Comparison of ENCODE assay signal across 12 mouse cellular contexts in the genomic region with DNA sequence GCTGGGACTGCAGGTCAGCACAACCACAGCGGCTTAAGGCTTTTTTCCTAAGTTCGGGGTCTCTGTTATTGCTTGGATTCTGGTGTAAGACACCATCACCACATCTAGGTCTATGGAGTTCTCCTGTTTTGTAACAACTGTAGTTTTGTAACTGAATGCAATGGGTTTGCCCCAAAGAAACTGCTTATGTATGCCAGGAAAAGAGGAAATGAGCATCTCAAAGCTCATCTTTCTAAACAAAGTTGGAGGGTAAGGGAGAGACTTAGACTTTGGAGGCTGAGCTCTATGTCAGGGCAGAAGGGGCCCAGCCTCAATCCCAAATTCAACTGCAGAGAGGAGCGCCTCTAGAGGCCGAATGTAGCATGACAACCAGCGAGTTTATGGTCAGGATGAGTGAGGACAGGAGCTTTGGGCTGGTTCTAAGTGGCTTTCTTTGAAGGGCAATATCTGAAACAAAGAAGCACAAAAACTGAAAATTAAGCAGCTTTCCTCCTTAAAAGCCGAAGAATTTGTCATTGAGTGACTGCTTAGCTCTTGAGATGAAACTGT. TPM values are rescaled to one million over a fixed set of nuclear protein-coding genes. Genes with fewer than 3 reads are reported as not detected.
DNase-seq lines count a peak whose midpoint lies in the region; ATAC-seq and TF ChIP-seq lines count a peak whose summit lies in the region.
"Not testable (repeated sequence)": the region's sequence is repeated elsewhere in the genome, so short reads cannot be mapped to it uniquely, and the experiment has no call there.
"Had no signal": no experiment of that assay in that cellular context is flagged by ENCODE, and none has a peak within 500 bp of the region (broad histone marks: within the 10 kb centered on the region; RNA-seq: fewer than 3 reads in every experiment).

No protein-coding gene starts in this region.

- TF ChIP-seq POLR2A in cortical plate, adult 2 months (IDR thresholded peaks at IDR 0.05; ENCODE audit: extremely low read depth, insufficient read depth, low read length); heart, adult 2 months (IDR thresholded peaks at IDR 0.05; ENCODE audit: insufficient read depth, low read depth, low read length); testis, adult 2 months (IDR thresholded peaks at IDR 0.05; ENCODE audit: control insufficient read depth, low read depth, low read length): not testable (repeated sequence)

- H3K27ac ChIP-seq in cortical plate, adult 2 months (ENCODE audit: insufficient read depth, low read length); heart, adult 2 months; lung, embryonic 14.5 days (ENCODE audit: low read depth); testis, adult 2 months (ENCODE audit: control insufficient read depth, insufficient read depth, low read depth, low read length): not testable (repeated sequence)

- TF ChIP-seq EP300 in heart, adult 2 months (IDR thresholded peaks at IDR 0.05; ENCODE audit: insufficient read depth, low read depth, low read length) = not testable (repeated sequence)

- not testable (repeated sequence) for ATAC-seq in lung, embryonic 14.5 days (ENCODE audit: insufficient read depth)

- H3K79me2 ChIP-seq in heart, adult 2 months (replicated peaks; ENCODE audit: control insufficient read depth, insufficient read depth, low read length) = not testable (repeated sequence)

- not testable (repeated sequence) for H3K9me3 ChIP-seq in lung, embryonic 14.5 days (ENCODE audit: low read depth, low read length)

- not testable (repeated sequence) for H3K9ac ChIP-seq in heart, adult 2 months (ENCODE audit: low read depth, low read length); lung, embryonic 14.5 days

- 0 out of 2 replicates have a peak, but pooled peaks have one; percentile 17 for TF ChIP-seq CTCF in cortical plate, adult 2 months (IDR thresholded peaks at IDR 0.05; ENCODE audit: extremely low read depth, insufficient read depth, low read length)
- TF ChIP-seq CTCF in heart, adult 2 months (IDR thresholded peaks at IDR 0.05) = peak; percentile 63
- peak; percentile 65 for TF ChIP-seq CTCF in lung, embryonic 14.5 days (IDR thresholded peaks at IDR 0.05; ENCODE audit: low read depth)
- TF ChIP-seq CTCF in testis, adult 2 months (IDR thresholded peaks at IDR 0.05; ENCODE audit: control insufficient read depth, insufficient read depth, insufficient replicate concordance, low read depth, low read length) = peak; percentile 53; the same call in 1 of the 2 replicates

- not testable (repeated sequence) for H3K4me2 ChIP-seq in lung, embryonic 14.5 days

- DNase-seq in CD4-positive helper T cell, adult 2 months (ENCODE audit: low read depth, low spot score) = peak; percentile 55
- peak; percentile 9 to 57 for DNase-seq in adrenal gland, adult (ENCODE audit: inconsistent age in 2 of 2, low spot score in 1 of 2)
- DNase-seq in heart, adult 2 months = peak in 1 of 2 experiments; percentile 20
- peak; percentile 20 for DNase-seq in kidney, postnatal 14 days
- peak; percentile 46 for DNase-seq in lung, embryonic 14.5 days
- peak; percentile 34 for DNase-seq in neural tube, embryonic 10.5 days (ENCODE audit: extremely low spot score, low spot score)

- H3K27me3 ChIP-seq in heart, adult 2 months (ENCODE audit: control insufficient read depth, insufficient read depth, low read length); lung, embryonic 14.5 days (ENCODE audit: insufficient read depth, low read length); testis, adult 2 months (ENCODE audit: control insufficient read depth, insufficient read depth, low read length): not testable (repeated sequence)

- H3K4me3 ChIP-seq in cortical plate, adult 2 months (ENCODE audit: insufficient read depth, low read length); heart, adult 2 months; lung, embryonic 14.5 days (ENCODE audit: low read depth, low read length); testis, adult 2 months (ENCODE audit: control insufficient read depth, low read depth, low read length): not testable (repeated sequence)

- intact Hi-C loops in heart, adult 2 months (cut with DNase I) = not testable (repeated sequence)

- H3K4me1 ChIP-seq in cortical plate, adult 2 months (ENCODE audit: control insufficient read depth, insufficient read depth, low read length); heart, adult 2 months (ENCODE audit: control insufficient read depth, insufficient read depth, low read length); lung, embryonic 14.5 days (ENCODE audit: insufficient read depth); testis, adult 2 months (ENCODE audit: control insufficient read depth, insufficient read depth, low read length): not testable (repeated sequence)

- WGBS in heart, adult 2 months = 42% methylated on average over 6 of the region's 6 CpGs
- WGBS in lung, embryonic 14.5 days = 43% methylated on average over 6 of the region's 6 CpGs

- not testable (repeated sequence) for H3K36me3 ChIP-seq in heart, adult 2 months (ENCODE audit: control insufficient read depth, insufficient read depth, low read length); lung, embryonic 14.5 days (ENCODE audit: insufficient read depth); testis, adult 2 months (ENCODE audit: control insufficient read depth, insufficient read depth, low read length)

RNA-seq across cellular contexts. Expression of gene Ly6g, which starts 13.2 kb away (rescaled TPM):
- polyA plus RNA-seq in cortical plate, adult 2 months (2012; rRNA removed) = not detected in 2 replicates
- total RNA-seq in heart, adult 2 months (2021) = not detected
- polyA plus RNA-seq in heart, adult 2 months (2012; rRNA removed) = not detected in 2 replicates
- polyA plus RNA-seq in lung, embryonic 14.5 days (2014; fragmentation: Nextera tagmentation; extraction: Ambion mirVana) = not detected in 2 replicates
- not detected in 2 replicates for polyA plus RNA-seq in testis, adult 2 months (2012; rRNA removed)
- total RNA-seq: G1E; gastrocnemius, adult 18-20 months; left cerebral cortex, postnatal 25 days had no signal
- polyA plus RNA-seq: G1E, macrophage had no signal

RNA-seq across cellular contexts. Expression of gene Ly6c2, which starts 30.1 kb away (rescaled TPM):
- 0.70 and 0.81 TPM in 2 replicates for polyA plus RNA-seq in cortical plate, adult 2 months (2012; rRNA removed)
- total RNA-seq in heart, adult 2 months (2021) = 1 to 10 TPM; 6.5 to 7.5 TPM
- polyA plus RNA-seq in heart, adult 2 months (2012; rRNA removed) = 2.4 and 6.1 TPM in 2 replicates
- 1.0 and 1.6 TPM in 2 replicates for polyA plus RNA-seq in lung, embryonic 14.5 days (2014; fragmentation: Nextera tagmentation; extraction: Ambion mirVana)
- 0.33 TPM in 1 of 2 replicates, not detected in the other for polyA plus RNA-seq in testis, adult 2 months (2012; rRNA removed)
- polyA plus RNA-seq: G1E had no signal
